Mouse (Mus musculus) hindbrain, embryonic 16.5 days (tissue): ENCODE data around the gene Map4k1. TPM values are rescaled to one million over a fixed set of nuclear protein-coding genes. Genes with fewer than 3 reads are reported as not detected.
A peak's percentile ranks its signal among the peaks of the same experiment; 100 is the strongest.

Source experiments
- ATAC-seq: fragments of 200-750 bp; cut with Nextera tagmentation; 2 replicates; pipeline ENCODE4 v1.8.0; 2017; ENCODE audit warnings: moderate TSS enrichment, moderate library complexity
- H3K27ac ChIP-seq: fragments of 300-500 bp; sonication (generic); 2 replicates; pipeline ENCODE4 v1.5.1; 2014; ENCODE audit warnings: low read depth, mild to moderate bottlenecking, control low read depth, low read length, moderate library complexity
- H3K27me3 ChIP-seq: fragments of 300-500 bp; sonication (generic); replicated peaks from 2 replicates; pipeline ENCODE4 v1.6.1; 2014; ENCODE audit warnings: low read length; ENCODE audit not compliant: control insufficient read depth, insufficient read depth
- H3K36me3 ChIP-seq: fragments of 300-500 bp; sonication (generic); 2 replicates; pipeline ENCODE4 v1.6.1; 2014; ENCODE audit warnings: mild to moderate bottlenecking, low read length, moderate library complexity, mixed read lengths; ENCODE audit not compliant: control insufficient read depth, insufficient read depth
- H3K4me1 ChIP-seq: fragments of 300-500 bp; sonication (generic); 2 replicates; pipeline ENCODE4 v1.6.1; 2014; ENCODE audit warnings: low read depth, low read length; ENCODE audit not compliant: control insufficient read depth, insufficient read depth
- H3K4me2 ChIP-seq: fragments of 300-500 bp; sonication (generic); 2 replicates; pipeline ENCODE4 v1.6.1; 2014; ENCODE audit warnings: mild to moderate bottlenecking, low read length, control low read depth, moderate library complexity
- H3K4me3 ChIP-seq: fragments of 300-500 bp; sonication (generic); 2 replicates; pipeline ENCODE4 v1.5.1; 2014; ENCODE audit warnings: mild to moderate bottlenecking, low read length, control low read depth, moderate library complexity
- H3K9ac ChIP-seq: fragments of 300-500 bp; sonication (generic); 2 replicates; pipeline ENCODE4 v1.6.1; 2014; ENCODE audit warnings: low read depth, mild to moderate bottlenecking, control low read depth, low read length, moderate library complexity
- H3K9me3 ChIP-seq: fragments of 300-500 bp; sonication (generic); 2 replicates; pipeline ENCODE4 v1.6.1; 2014; ENCODE audit warnings: mild to moderate bottlenecking, low read length, moderate library complexity; ENCODE audit not compliant: control insufficient read depth
- WGBS: fragments of 180-500 bp; shearing (Covaris S2); extraction: QIAGEN DNeasy Blood & Tissue Kit; methylation state at CpG from one replicate; pipeline ENCODE4 v1.1.7; 2014; 5-methylcytosine and 5-hydroxymethylcytosine counted together
- polyA plus RNA-seq: library from polyadenylated mRNA; unstranded; fragments of >200 nt; fragmentation: Nextera tagmentation; extraction: Ambion mirVana; gene quantifications from 2 replicates; pipeline ENCODE4 v1.2.1, GENCODE M21; 2015

Gene Map4k1
- polyA plus RNA-seq, 1 experiment from 2014 or later = 13.8 TPM

GRCm38 (mm10) chr7:28969271-28969670 lies 12.6 kb upstream of the Map4k1 start:
- no peak overlapping the region for H3K9ac ChIP-seq
- WGBS = 94% methylated on average over 1 of the region's 1 CpGs
- H3K4me3 ChIP-seq = no peak overlapping the region
- ATAC-seq = no peak
- no peak overlapping the region for H3K27ac ChIP-seq
- no peaks in the 10 kb centered on the region for H3K27me3 ChIP-seq
- H3K36me3 ChIP-seq = peaks cover 13% of the 10 kb centered on the region
- H3K4me2 ChIP-seq = no peak overlapping the region
- no peaks in the 10 kb centered on the region for H3K4me1 ChIP-seq
- H3K9me3 ChIP-seq = no peaks in the 10 kb centered on the region

GRCm38 (mm10) chr7:28969672-28970394 lies 12.0 kb upstream of the Map4k1 start:
- Histone ChIP-seq H3K36me3 (peaks cover 16% of the 10 kb centered on the region), H3K4me2 (no peak overlapping the region), H3K4me3 (no peak overlapping the region), H3K9me3 (no peaks in the 10 kb centered on the region), H3K4me1 (no peaks in the 10 kb centered on the region), H3K9ac (no peak overlapping the region), H3K27ac (no peak overlapping the region), H3K27me3 (no peaks in the 10 kb centered on the region)
- WGBS = 78% methylated on average over 12 of the region's 12 CpGs
- ATAC-seq = no peak

GRCm38 (mm10) chr7:28971029-28971428 lies 10.8 kb upstream of the Map4k1 start:
- Histone ChIP-seq H3K4me2 (no peak overlapping the region), H3K27ac (no peak overlapping the region), H3K9ac (no peak overlapping the region), H3K36me3 (peaks cover 16% of the 10 kb centered on the region), H3K27me3 (no peaks in the 10 kb centered on the region), H3K4me1 (no peaks in the 10 kb centered on the region), H3K9me3 (no peaks in the 10 kb centered on the region), H3K4me3 (no peak overlapping the region)
- WGBS = 92% methylated on average over 7 of the region's 7 CpGs
- ATAC-seq = no peak

GRCm38 (mm10) chr7:28971770-28972269 lies 10.0 kb upstream of the Map4k1 start:
- H3K4me3 ChIP-seq = no peak overlapping the region
- H3K4me2 ChIP-seq = no peak overlapping the region
- H3K27ac ChIP-seq = no peak overlapping the region
- no peaks in the 10 kb centered on the region for H3K27me3 ChIP-seq
- no peak overlapping the region for H3K9ac ChIP-seq
- peaks cover 22% of the 10 kb centered on the region for H3K36me3 ChIP-seq
- ATAC-seq = no peak
- H3K4me1 ChIP-seq = no peaks in the 10 kb centered on the region
- WGBS = 77% methylated on average over 6 of the region's 6 CpGs
- no peaks in the 10 kb centered on the region for H3K9me3 ChIP-seq

- Histone ChIP-seq H3K36me3 (peaks cover 30% of the 10 kb centered on the region), H3K4me2 (no peak overlapping the region), H3K4me1 (no peaks in the 10 kb centered on the region), H3K9me3 (no peaks in the 10 kb centered on the region), H3K27me3 (no peaks in the 10 kb centered on the region), H3K27ac (no peak overlapping the region), H3K4me3 (no peak overlapping the region), H3K9ac (no peak overlapping the region)
- 77% methylated on average over 8 of the region's 8 CpGs for WGBS
- no peak for ATAC-seq
Measured at GRCm38 (mm10) chr7:28972542-28972985, 9.3 kb upstream of the Map4k1 start.

- Histone ChIP-seq H3K4me3 (no peak overlapping the region), H3K27me3 (no peaks in the 10 kb centered on the region), H3K9ac (no peak overlapping the region), H3K4me1 (no peaks in the 10 kb centered on the region), H3K9me3 (no peaks in the 10 kb centered on the region), H3K4me2 (no peak overlapping the region), H3K27ac (no peak overlapping the region), H3K36me3 (peaks cover 34% of the 10 kb centered on the region)
- 82% methylated on average over 8 of the region's 8 CpGs for WGBS
- no peak for ATAC-seq
Measured at GRCm38 (mm10) chr7:28973025-28973424, 8.8 kb upstream of the Map4k1 start.

GRCm38 (mm10) chr7:28977556-28977955 lies 4.3 kb upstream of the Map4k1 start:
- no peak overlapping the region for H3K4me2 ChIP-seq
- peaks cover 12% of the 10 kb centered on the region for H3K4me1 ChIP-seq
- H3K27me3 ChIP-seq = no peaks in the 10 kb centered on the region
- no peaks in the 10 kb centered on the region for H3K9me3 ChIP-seq
- no peak overlapping the region for H3K27ac ChIP-seq
- 94% methylated on average over 9 of the region's 9 CpGs for WGBS
- no peak overlapping the region for H3K4me3 ChIP-seq
- peaks cover 40% of the 10 kb centered on the region for H3K36me3 ChIP-seq
- no peak for ATAC-seq
- H3K9ac ChIP-seq = no peak overlapping the region

- H3K27me3 ChIP-seq = no peaks in the 10 kb centered on the region
- peak overlapping the region; percentile 69 for H3K9ac ChIP-seq
- peaks cover 15% of the 10 kb centered on the region for H3K36me3 ChIP-seq
- H3K4me1 ChIP-seq = peaks cover 16% of the 10 kb centered on the region
- H3K9me3 ChIP-seq = no peaks in the 10 kb centered on the region
- H3K4me3 ChIP-seq = peak overlapping the region; percentile 84
- WGBS = 13% methylated on average over 19 of the region's 19 CpGs
- peak; percentile 62 for ATAC-seq
- peak overlapping the region; percentile 65; the same call in 1 of the 2 replicates for H3K27ac ChIP-seq
- H3K4me2 ChIP-seq = peak overlapping the region; percentile 94
Measured at GRCm38 (mm10) chr7:28982274-28983013, 594 bp downstream of the Map4k1 start.

GRCm38 (mm10) chr7:28983141-28983564 lies 1.3 kb downstream of the Map4k1 start:
- H3K9ac ChIP-seq = no peak overlapping the region
- no peak overlapping the region for H3K4me3 ChIP-seq
- 78% methylated on average over 11 of the region's 11 CpGs for WGBS
- peaks cover 8% of the 10 kb centered on the region for H3K36me3 ChIP-seq
- no peaks in the 10 kb centered on the region for H3K9me3 ChIP-seq
- H3K27me3 ChIP-seq = no peaks in the 10 kb centered on the region
- peaks cover 16% of the 10 kb centered on the region for H3K4me1 ChIP-seq
- no peak overlapping the region for H3K27ac ChIP-seq
- ATAC-seq = no peak
- peak overlapping the region; percentile 94; the same call in 1 of the 2 replicates for H3K4me2 ChIP-seq
